Mouse (Mus musculus) liver, embryonic 12.5 days (tissue): Measurements from ENCODE around the gene Pdgfra. TPM values are rescaled to one million over a fixed set of nuclear protein-coding genes. Genes with fewer than 3 reads are reported as not detected.

ENCODE experiments used
- ATAC-seq: fragments of 200-750 bp; cut with Nextera tagmentation; 2 replicates; pipeline ENCODE4 v1.8.0; 2017; ENCODE audit warnings: moderate number of reproducible peaks, mild to moderate bottlenecking, moderate library complexity
- H3K27ac ChIP-seq: fragments of 300-500 bp; sonication (generic); 2 replicates; pipeline ENCODE4 v1.5.1; 2016; ENCODE audit warnings: mild to moderate bottlenecking
- H3K27me3 ChIP-seq: fragments of 300-500 bp; sonication (generic); replicated peaks from 2 replicates; pipeline ENCODE4 v1.6.1; 2016; ENCODE audit warnings: mild to moderate bottlenecking, moderate library complexity
- H3K36me3 ChIP-seq: fragments of 300-500 bp; sonication (generic); 2 replicates; pipeline ENCODE4 v1.6.1; 2016; ENCODE audit warnings: mild to moderate bottlenecking, moderate library complexity
- H3K4me1 ChIP-seq: fragments of 300-500 bp; sonication (generic); 2 replicates; pipeline ENCODE4 v1.6.1; 2016
- H3K4me2 ChIP-seq: fragments of 300-500 bp; sonication (generic); 2 replicates; pipeline ENCODE4 v1.6.1; 2016; ENCODE audit warnings: mild to moderate bottlenecking, moderate library complexity
- H3K4me3 ChIP-seq: fragments of 300-500 bp; sonication (generic); 2 replicates; pipeline ENCODE4 v1.5.1; 2016; ENCODE audit warnings: mild to moderate bottlenecking, moderate library complexity
- H3K9ac ChIP-seq: fragments of 300-500 bp; sonication (generic); 2 replicates; pipeline ENCODE4 v1.6.1; 2016; ENCODE audit warnings: mild to moderate bottlenecking, moderate library complexity
- H3K9me3 ChIP-seq: fragments of 300-500 bp; sonication (generic); replicated peaks from 2 replicates; pipeline ENCODE4 v1.6.1; 2016; ENCODE audit warnings: mild to moderate bottlenecking, moderate library complexity
- WGBS: fragments of 180-500 bp; shearing (Covaris S2); methylation state at CpG from one replicate; pipeline ENCODE4 v1.1.7; 2016; ENCODE audit not compliant: insufficient replicate concordance; 5-methylcytosine and 5-hydroxymethylcytosine counted together
- microRNA-seq: library from miRNA; unstranded; fragments of <30 nt; microRNA quantifications from one replicate; pipeline ENCODE4, GENCODE M21; 2017
- polyA plus RNA-seq: library from polyadenylated mRNA; unstranded; fragments of >200 nt; fragmentation: Nextera tagmentation; extraction: Ambion mirVana; gene quantifications from 2 replicates; pipeline ENCODE4 v1.2.1, GENCODE M21; 2016

Pdgfra gene
- polyA plus RNA-seq, 1 experiment from 2014 or later: 7.9 TPM

DNA sequence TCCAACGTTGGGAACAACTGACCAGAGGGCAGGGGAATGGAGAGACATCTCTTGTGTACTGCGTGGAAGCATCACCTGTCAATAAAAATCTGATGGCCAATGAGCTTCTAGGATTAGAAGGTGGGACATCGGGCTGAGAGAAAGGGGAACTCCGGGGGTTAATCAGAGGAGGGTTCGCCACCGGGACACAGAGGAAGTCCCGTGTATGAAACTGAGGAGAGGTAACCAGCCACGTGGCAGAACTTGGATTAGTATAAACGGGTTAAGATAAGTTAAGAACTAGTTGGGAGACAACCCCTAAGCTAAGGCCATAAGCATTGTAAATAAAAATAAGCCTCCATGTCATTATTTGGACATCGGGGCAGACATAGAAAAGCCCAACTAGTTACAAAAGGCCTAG, 69.5 kb downstream of the Pdgfra start:
- ATAC-seq: no peak
- H3K4me2 ChIP-seq: no peak overlapping the region
- H3K4me1 ChIP-seq: no peaks in the 10 kb centered on the region
- H3K27me3 ChIP-seq: no peaks in the 10 kb centered on the region; the same call in 1 of the 2 replicates
- 40% methylated on average over 10 of the region's 10 CpGs for WGBS
- no peak overlapping the region for H3K9ac ChIP-seq
- no peak overlapping the region for H3K4me3 ChIP-seq
- no peaks in the 10 kb centered on the region for H3K36me3 ChIP-seq
- H3K9me3 ChIP-seq: no peaks in the 10 kb centered on the region
- H3K27ac ChIP-seq: no peak overlapping the region

DNA sequence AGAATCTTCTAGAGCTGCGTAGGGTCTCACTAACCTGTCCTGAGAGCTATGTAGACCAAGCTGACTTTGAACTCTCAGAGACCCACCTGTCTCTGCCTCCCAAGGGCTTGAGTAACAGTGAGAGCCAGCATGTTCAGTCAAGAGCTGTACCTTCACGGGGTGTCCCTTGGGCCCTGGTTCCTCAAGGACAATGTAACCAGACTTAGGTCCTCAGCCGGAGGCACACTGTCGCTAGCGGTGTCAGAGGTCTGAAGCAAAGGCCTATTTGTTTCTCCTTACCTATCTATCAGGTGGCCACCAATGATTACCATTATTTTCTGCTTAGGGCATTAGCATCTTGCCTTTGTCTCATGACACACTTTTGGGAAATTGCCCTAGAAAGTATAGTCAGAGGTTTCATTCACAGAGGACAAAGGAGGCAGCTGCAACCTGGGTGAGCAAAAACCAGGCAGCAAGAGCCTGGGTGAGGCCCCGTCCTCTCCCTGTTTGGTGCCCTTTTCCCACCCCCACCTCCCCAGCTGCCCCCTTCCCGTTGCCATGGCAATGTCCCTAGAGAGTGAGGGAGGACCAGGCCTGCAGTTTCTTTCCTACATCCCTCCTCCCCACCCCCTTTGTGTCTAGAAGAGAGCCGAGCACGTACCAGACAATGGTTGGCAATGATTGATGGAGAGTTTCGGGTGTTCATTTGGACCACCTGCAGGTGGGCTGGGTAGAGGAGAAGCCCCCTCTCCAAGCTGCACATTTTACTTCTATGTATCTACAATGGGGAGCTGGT, 70.6 kb downstream of the Pdgfra start:
- ATAC-seq: no peak
- H3K4me1 ChIP-seq: no peaks in the 10 kb centered on the region

GRCm38 (mm10) chr5:75238363-75238762, 86.3 kb downstream of the Pdgfra start:
- Histone ChIP-seq H3K9ac (no peak overlapping the region), H3K27me3 (no peaks in the 10 kb centered on the region), H3K36me3 (no peaks in the 10 kb centered on the region), H3K27ac (no peak overlapping the region), H3K4me2 (no peak overlapping the region), H3K4me1 (no peaks in the 10 kb centered on the region), H3K4me3 (no peak overlapping the region), H3K9me3 (no peaks in the 10 kb centered on the region)
- ATAC-seq: no peak
- 30% methylated on average over 2 of the region's 2 CpGs for WGBS

More for the DNA sequence above, 70.6 kb downstream of the Pdgfra start:
- H3K27ac ChIP-seq: no peak overlapping the region
- H3K4me2 ChIP-seq: no peak overlapping the region
- no peak overlapping the region for H3K4me3 ChIP-seq
- no peaks in the 10 kb centered on the region for H3K36me3 ChIP-seq
- H3K9ac ChIP-seq: no peak overlapping the region
- WGBS: 76% methylated on average over 10 of the region's 10 CpGs
- no peaks in the 10 kb centered on the region for H3K9me3 ChIP-seq
- H3K27me3 ChIP-seq: no peaks in the 10 kb centered on the region; the same call in 1 of the 2 replicates

GRCm38 (mm10) chr5:75238928-75239777, 87.1 kb downstream of the Pdgfra start:
- no peaks in the 10 kb centered on the region for H3K4me1 ChIP-seq
- no peak overlapping the region for H3K4me2 ChIP-seq
- no peak overlapping the region for H3K27ac ChIP-seq
- ATAC-seq: no peak
- no peak overlapping the region for H3K4me3 ChIP-seq
- no peak overlapping the region for H3K9ac ChIP-seq
- no peaks in the 10 kb centered on the region for H3K36me3 ChIP-seq
- H3K9me3 ChIP-seq: no peaks in the 10 kb centered on the region
- H3K27me3 ChIP-seq: no peaks in the 10 kb centered on the region
- 78% methylated on average over 15 of the region's 15 CpGs for WGBS

- H3K4me2 ChIP-seq: no peak overlapping the region
These were observed 95.1 kb downstream of the Pdgfra start for GRCm38 (mm10) chr5:75247070-75247740.

More at GRCm38 (mm10) chr5:75247070-75247740, 95.1 kb downstream of the Pdgfra start:
- no peak overlapping the region for H3K9ac ChIP-seq
- H3K27ac ChIP-seq: no peak overlapping the region
- no peaks in the 10 kb centered on the region for H3K9me3 ChIP-seq
- WGBS: 66% methylated on average over 25 of the region's 25 CpGs
- H3K27me3 ChIP-seq: no peaks in the 10 kb centered on the region
- H3K4me1 ChIP-seq: no peaks in the 10 kb centered on the region
- no peaks in the 10 kb centered on the region for H3K36me3 ChIP-seq
- no peak for ATAC-seq
- no peak overlapping the region for H3K4me3 ChIP-seq

Small RNA genes within 50 kb of the gene (microRNA-seq; reads per million reads assigned to microRNA genes)
- 1.1 reads per million for gene Mir7025

Other genes starting within 250 kb of the Pdgfra start
- 32.5 and 35.1 TPM in 2 replicates for gene Chic2, start 107.5 kb upstream of the Pdgfra start, polyA plus RNA-seq
- not detected in 2 replicates for gene Gsx2, start 76.7 kb upstream of the Pdgfra start, polyA plus RNA-seq